Mouse (Mus musculus): ENCODE results near the gene Slc17a9. TPM values are rescaled to one million over a fixed set of nuclear protein-coding genes. Genes with fewer than 3 reads are reported as not detected.

Gene Slc17a9
- under 1 TPM; 0.47 to 0.53 TPM for total RNA-seq (2021)
- long read RNA-seq, partial matches to known transcripts: 0 of 2 reads
- long read RNA-seq, other reads (novel, unspliced or antisense): 2 of 2 reads

DNA sequence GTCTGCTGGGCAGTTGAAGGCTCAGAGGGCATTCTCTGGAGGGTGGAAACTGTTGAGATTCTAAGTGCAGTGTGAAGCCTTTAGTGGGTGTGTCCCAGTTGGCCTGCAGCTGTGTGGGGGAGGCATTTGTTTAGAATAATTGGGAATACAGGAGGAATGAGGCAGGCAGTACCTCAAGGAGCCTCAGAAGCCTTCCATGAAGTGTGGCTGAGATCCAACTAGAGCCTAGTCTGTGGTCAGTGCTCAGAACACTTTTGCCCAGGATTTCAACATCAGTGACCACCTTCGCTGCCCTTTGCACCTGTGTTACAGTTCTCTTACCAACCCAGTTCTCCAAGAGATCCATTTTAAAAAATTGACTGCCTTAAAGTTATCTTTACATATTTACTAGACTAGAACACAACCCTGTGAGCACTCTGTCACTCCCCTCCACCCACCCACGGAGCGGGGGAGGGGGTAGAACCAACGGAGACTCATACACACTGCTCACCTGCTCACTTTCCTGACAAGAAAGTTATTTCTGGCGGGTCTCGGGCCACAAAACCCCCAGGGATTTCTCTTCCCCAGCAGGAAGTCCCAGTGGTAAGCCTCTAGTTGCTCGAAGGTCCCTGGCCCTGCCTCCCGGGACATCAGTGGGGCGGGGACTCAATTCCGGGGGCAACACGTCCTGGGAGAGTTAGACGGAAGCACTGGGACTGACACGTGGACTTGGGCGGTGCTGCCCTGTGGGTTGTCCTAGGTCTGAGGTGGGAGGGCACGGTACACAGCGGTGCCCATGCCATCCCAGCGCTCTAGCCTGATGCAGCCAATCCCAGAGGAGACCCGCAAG is at the start of gene Slc17a9:
TSS of gene Slc17a9 (plus strand) at position 679 of the 829 bp plus-strand sequence.
- no peak for DNase-seq (ENCODE audit: low spot score in 2 of 2)

DNA sequence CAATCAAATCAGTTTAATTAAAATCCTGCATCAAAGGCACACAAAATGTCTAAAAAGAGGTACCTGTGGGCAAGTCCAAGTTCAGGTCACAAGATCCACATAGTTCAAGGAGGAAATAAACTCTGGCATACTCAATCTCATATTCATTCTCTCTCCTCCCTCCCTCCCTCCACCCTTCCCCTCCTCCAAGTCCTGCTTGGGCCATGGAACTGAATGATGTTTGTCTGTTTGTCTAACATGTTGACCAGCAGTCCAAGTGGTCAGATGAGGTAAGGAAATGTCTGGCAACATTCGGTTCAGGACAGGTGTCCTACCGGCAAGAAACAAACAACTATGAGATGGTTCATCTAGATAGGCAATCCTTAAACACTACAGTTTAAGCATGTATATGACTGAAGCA is 48.4 kb upstream of the Slc17a9 start:
- DNase-seq (ENCODE audit: low spot score in 2 of 2): no peak

DNA sequence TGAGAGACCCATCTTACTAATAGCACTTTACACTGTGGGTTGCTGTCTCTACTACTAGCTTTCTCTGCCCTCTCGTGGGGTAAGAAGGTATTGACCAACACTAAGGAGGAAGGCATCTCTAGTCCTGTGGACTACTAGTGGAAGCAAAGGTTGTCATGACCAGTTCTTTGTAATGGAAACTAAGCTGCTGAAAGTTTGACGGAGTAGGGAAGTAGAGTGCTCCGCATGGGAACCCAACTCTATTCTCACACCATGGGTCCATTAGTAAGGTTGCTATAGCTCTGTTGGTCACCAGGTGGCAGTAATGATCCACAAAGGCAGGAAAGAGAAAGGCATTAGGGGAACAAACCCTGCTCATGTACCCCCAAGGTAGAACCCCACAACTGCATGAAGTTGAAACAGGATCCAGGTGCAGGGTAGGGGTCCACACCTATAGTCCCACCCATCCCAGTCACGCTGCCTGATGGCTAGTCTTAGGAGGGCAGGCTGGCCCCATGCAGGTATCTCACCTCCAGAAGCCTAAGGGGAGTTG is 46.4 kb upstream of the Slc17a9 start:
- peak; percentile 77 to 81 for DNase-seq (ENCODE audit: low spot score in 2 of 2)

DNA sequence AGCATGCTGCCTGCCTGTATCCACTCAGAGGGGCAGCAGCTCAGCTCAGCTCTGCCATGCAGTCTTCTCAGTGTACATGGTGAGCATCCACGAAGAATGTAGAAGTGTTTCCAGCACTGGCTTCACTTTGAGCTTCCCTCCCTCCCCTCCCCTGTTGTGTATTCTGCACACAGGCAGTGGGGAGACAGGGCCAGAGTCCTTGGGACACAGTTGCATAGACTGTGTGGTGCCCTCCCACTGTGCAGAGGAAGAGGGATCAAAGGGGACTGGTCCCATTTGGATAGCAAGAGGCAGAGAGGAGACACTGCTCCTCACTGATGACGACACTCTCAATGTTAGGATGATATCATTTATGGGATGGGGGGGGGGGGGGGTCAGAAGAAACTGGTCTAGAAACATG is 43.8 kb upstream of the Slc17a9 start:
- no peak for DNase-seq (ENCODE audit: low spot score in 2 of 2)

DNA sequence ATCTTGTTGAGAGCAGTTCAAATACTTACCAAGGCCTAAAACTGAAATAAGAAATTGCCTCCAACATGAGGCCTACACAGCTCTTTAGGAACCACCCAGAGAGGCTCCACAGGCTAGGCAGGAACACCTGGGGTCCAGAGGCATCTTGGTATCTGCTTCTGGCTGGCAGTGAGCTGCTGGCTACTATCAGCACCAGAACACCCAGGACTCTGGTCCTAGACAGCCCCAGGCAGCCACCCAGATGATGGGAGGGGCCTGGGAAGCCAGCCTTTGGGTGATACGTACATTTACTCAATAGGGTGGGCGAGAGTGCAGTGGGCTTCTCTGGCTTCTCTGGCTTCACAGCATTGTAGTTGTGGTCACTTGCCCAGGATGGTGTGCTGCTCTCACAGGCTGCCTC is 41.5 kb upstream of the Slc17a9 start:
- DNase-seq (ENCODE audit: low spot score in 2 of 2): no peak

DNA sequence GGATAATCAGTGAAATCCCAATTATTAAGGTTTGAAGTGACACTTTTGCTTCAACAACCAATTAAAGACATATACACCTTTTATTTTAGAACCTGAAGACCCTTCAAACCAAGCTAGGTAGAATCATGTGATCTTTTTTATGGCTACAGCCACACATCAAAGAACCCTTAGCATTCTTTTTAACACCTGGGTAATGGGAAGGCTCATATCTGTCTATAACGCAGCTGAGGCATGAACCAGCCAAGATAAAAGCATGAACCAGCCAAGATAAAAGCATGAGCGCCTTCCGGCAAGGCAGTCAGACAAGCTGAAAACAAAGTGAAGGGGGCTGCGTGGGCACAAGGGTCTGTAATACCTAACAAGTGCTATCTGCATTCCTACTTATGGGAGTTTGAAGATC is 41.0 kb upstream of the Slc17a9 start:
- DNase-seq (ENCODE audit: low spot score in 2 of 2): no peak

DNA sequence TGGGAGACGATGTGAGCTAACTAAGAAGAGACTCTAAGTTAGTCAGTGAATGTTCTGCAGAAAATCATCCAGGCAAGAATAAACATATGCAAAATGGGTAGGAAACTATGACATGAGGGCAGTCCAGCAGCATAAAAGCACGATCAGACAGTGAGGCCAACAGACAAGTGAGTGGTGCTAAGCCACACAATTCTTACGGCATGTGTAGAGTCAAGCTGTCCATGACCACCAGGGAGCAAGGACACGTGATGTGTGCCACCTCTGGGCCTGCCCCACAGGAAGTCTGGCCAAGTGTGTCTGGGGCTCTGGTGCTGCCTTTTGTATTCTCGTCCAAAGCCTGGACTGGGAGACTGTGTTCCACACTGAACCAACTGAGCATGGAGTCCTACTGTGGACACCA is 35.2 kb upstream of the Slc17a9 start:
- DNase-seq (ENCODE audit: low spot score in 2 of 2): peak in 1 of 2 experiments; percentile 23

DNA sequence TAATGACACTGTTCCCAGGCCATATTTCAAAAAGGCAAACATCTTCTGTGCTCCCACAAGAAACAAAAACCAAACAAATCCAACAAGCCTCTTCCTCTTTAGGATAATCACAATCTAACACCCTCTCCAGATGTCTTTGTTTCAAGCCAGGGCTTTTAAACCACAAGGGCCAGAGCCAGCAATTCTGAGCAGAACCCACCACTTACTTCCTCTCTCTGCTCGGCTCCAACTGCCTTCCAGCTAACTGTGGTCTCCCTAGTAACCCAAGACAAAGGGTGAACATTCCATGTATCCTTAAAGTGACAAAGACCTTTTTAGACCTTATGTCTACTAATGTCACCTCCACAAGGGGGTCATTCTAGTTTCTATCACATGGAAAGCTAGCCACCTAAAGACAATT is 32.4 kb upstream of the Slc17a9 start:
- DNase-seq (ENCODE audit: low spot score in 2 of 2): peak in 1 of 2 experiments; percentile 30

DNA sequence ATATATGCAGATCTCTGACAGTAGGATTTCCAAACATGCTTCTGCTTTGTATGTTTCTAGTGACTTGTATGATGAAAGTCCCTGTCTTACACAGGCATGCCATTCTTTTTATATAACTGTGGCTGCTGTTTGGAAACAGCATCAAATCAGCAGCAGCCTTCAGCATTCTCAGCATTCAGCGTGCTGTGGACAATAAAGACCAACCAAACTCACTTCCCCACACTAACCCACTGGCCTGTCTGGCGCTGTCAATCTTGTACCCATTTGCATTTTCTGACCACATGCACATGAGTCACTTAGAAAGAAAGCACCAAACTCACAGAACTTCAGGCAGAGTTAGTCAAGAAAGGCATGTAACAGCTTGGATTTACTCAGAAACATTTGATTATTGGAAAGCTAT is 29.9 kb upstream of the Slc17a9 start:
- DNase-seq (ENCODE audit: low spot score in 2 of 2): no peak

DNA sequence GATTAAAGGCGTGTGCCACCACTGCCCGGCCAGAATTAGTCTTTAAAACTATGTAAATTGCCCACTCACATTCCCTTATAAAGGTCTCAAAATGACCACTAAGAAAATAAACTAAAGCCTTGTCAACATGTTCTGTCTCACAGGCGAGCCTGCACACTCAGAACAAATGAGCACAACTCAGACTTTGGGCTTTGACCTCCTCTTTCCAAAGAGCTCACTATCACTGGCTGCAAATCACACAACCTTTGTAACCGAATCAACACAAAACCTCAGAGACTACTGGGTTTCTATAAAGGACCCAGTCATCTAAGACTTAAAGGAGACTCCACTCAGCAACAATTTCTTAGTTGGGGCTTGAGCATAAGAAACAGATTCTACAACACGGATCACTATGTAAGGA is 24.6 kb upstream of the Slc17a9 start:
- no peak for DNase-seq (ENCODE audit: low spot score in 2 of 2)

DNA sequence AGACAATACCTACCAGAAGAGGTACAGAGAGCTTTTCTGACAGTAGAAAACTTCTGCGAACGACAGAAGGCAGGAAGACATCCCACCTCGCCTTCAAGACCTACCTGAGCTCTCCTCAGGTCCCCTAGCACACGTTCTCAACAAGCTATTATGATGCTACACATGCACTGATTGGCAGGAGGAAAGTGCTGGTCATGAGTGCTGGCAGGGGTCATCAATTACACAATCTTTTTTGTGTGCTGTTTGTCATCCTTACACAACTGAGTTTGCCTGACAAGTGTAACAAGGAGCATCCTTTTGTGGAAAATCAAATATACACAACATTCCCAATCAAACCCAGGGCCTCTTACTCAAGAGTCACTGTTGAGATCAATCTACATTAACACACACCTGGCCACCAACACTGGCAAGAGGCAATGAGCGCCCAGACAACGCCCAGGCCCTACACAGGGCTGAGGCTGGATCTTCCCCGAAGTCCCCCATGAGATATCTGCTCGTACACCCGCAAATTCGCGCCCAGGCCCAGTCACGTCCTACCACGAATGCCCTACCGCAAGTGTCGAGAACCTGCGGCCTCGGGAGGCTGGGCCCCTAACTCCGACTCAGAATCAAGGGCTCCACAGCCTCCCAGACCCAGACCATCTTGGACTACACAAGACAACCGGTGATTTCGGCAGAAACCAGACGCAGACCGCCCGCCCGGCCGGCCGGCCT is 23.9 kb upstream of the Slc17a9 start:
- no peak for DNase-seq (ENCODE audit: low spot score in 2 of 2)

DNA sequence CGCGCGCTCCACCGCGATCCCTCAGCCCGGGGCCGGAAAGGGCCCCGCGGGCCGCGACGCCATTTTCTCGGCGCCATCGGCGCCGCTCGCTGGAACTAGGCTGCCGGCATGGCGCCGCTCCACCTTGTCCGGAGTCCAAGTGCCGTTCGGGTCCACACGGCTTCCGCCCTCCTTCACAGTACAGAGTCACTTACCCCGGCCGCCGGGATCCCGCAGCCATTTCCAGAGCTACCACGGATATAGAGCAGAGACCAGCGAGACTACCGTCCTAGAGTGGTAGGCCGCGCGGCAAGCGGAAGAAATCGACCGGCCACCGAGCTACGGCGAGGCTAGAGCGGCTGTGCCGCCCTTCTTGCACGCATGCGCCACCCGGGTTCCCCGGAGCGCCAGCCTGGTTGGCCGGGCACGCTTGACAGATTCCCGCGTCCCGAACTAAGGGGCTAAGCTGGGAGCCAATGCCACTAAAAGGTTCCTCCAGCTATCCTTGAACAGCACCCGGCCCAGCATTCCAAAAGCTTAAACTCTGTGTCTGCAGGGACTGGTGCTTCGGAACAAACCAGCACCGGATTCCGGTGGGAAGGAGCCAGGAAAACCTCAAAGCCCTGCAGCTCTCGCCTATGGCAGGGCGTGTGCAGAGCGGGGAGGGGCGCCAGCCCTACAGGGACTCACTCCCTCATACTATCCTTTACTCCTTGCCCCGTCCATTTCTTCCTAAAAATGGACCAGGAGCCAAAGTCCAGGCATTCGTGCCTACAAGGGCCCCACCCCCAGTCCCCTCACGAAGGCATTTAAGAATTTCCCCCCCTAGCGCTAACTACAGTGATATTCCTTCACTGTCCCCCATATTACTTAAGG is 23.1 kb upstream of the Slc17a9 start:
- DNase-seq (ENCODE audit: low spot score in 2 of 2): peak; percentile 89 to 93

DNA sequence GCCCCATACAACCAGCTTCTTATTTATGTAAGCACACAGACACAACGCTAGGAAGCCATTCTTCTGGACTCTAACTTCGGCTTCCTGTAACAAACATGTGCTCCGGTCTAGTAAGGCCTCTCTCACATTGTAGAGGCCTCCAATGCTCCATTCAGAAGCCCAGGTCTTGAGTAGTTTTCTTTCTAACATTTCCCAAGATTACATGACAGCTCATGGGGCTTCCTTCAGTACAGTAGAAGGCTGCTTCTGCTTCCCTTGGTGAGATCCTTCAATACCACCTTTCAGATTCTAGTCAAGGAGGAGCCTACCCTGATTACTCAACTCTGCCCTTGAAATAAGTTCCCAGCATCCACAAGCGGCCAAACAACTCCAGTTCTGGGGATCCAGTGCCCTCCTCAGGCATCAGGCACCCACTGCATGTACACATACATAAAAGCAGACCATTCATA is 22.3 kb upstream of the Slc17a9 start:
- DNase-seq (ENCODE audit: low spot score in 2 of 2): no peak

DNA sequence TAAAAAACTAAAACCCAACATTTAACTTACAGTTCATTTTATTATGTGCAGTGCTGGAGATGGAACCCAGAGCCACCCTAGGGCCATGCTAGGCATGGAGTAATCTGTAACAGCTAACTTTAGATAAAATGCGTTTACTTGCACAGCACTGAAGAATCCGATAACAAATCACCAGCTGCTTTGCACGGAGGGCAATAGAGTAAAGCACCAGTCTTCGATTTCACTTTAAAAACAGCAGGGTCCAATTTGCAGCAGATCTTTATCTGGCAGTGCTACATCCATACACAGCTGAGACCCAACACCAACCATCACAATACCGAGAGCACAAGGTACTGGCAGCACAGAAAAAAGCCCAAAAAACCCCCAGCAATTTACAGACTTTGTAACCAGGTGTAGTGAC is 21.9 kb upstream of the Slc17a9 start:
- no peak for DNase-seq (ENCODE audit: low spot score in 2 of 2)

DNA sequence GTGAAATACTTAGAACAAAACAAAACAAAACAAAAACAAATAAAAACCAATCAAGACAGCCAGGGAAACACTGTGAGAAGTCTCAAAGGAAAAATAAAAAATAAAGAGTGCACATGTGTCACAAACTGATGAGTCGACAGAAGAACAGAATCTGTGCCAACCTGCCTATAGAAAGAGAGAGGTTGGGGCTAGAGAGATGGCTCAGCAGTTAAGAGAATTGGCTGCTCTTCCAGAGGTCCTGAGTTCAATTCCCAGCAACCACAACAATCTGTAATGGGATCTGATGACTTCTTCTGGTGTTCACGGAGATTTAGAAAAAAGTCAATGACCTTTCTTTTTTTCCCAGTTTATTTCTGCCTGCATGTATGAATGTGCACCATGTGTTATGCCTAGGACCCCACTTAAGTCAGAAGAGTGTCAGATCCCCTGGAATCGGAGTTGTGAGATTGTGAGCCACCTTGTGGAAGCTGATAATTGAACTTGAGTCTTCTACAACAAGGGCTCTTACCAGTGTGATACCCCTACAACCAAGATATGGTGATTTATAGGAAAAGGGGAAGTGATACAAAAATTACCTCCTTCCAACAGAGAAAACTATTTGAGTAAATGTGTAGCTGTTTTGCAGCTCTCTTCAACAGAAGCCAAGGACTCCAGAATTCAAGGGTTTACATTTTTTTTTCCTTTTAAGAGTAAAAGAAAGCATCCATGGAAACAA is 21.3 kb upstream of the Slc17a9 start:
- no peak for DNase-seq (ENCODE audit: low spot score in 2 of 2)

DNA sequence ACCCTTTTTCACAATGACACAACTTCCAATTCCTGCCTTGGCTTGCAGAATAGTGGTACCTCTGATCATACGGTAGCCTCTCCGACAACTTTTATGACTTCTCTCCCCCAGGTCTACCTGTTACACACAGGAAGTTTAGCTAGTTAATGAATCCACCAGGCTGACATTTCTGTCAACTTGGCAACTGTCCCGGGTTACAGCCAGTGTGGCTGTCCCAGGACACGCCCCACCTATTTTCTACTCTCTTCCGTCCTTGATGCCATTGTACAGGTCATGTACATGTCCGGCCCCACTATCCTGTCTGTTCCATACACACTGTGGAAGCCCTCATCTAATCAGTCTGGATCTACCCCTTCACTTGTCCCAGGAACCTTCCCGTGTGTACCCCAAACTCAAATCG is 20.5 kb upstream of the Slc17a9 start:
- DNase-seq (ENCODE audit: low spot score in 2 of 2): no peak

DNA sequence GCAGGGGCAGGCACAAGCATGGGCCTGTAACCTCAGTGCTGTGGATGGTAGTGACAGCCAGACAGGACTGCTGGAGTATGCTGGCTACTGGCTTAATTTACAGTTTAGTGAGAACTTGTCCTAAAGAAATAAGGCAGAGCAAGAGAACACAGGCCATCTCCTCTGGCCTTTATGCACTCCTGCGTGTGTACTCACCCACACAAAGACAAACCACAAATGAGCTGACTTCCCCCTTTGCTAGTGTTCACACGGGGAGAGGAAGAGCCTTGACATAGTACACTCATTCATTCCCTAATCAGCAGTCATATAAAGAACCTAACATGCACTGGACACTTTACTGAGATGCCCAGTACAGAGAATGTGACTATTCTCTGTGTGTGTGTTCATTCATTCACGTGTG is 20.0 kb upstream of the Slc17a9 start:
- no peak for DNase-seq (ENCODE audit: low spot score in 2 of 2)

DNA sequence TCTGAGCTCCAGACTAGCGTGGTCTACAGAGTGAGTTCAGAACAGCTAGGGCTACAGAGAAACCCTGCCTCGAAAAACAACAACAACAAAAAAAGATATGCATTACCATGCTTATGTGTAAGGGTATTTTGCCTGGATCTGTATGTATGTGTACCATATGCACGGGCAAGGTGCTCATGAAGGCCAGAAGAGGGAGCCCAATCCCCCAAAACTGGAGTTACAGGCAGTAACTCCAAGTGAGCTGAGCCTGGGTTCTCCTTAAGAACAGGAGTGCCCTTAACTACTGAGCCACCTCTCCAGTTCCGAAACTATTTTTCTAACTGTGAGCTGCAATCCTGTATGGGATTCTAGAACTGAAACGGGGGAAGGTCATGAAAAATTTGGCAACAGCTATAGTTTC is 19.1 kb upstream of the Slc17a9 start:
- DNase-seq (ENCODE audit: low spot score in 2 of 2): no peak

DNA sequence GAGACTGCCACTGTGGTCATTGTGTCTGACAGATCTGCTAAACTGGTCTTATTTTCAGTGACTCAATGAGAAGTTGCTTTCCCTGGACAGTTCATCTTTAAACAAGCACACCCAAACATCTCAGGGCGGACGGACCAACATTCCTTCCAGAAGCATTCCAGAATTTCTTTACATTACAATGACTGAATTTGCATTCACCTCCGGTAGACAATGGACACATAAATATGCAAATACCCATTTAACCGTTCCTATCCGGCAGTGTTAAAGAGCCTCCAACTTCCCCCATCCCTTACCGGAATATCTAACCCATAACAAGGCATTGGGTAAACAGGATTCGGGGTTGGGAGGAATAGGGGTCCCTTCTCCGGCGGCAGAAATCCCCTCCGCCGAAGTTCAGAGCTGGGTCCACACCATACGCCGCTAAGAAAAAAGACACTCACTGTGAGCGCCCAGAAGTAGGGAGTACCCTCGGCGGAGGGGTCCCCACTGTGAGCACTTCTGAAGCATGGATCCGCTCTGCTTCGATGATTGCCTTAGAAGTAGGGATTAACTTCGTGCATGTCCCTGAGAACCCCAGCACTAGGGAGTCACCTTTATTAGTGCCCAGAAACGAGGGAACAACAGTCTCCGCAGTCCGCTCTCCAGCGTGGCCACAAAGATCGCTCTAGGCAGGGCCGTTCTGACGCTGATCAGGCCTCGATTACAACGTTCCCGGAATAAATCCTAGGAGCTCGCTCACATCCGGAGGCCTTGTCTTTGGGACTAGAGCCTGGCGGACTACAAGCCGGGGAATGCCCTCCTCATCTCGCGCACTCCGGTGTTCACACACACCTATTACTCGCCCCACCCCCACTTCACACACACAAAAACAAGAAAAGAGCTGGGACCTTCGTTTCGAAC is 15.8 kb upstream of the Slc17a9 start:
- no peak for DNase-seq (ENCODE audit: low spot score in 2 of 2)

DNA sequence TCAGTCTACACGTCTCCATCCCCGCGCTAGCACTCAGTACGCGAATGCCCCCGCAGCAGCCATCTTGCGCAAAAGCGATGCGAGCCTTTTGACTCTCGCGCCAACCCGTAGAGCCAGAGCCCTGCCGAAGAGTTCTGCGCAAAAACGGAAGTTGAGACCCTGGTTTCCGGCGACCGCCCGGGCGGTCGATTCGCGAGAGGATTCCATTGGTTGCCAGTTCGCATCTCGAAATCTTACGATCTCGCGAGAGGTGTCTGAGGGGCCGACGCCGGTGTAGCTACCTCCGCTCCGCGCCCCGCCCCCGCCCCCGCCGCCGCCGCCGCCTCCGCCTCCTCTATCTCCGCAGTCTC is 15.2 kb upstream of the Slc17a9 start, which contains the start of the genes Dido1 and Gid8:
TSS of gene Dido1 (minus strand) at position 77 of the 350 bp plus-strand sequence.
TSS of gene Gid8 (plus strand) at position 195 of the 350 bp plus-strand sequence.
- peak; percentile 92 to 95 for DNase-seq (ENCODE audit: low spot score in 2 of 2)

All from layer of hippocampus, postnatal 10 days (tissue).